Mouse (Mus musculus) lung, embryonic 15.5 days (tissue): ENCODE data around the gene Apoa1. TPM values are rescaled to one million over a fixed set of nuclear protein-coding genes. Genes with fewer than 3 reads are reported as not detected.

Experiments
- ATAC-seq: fragments of 200-750 bp; cut with Nextera tagmentation; 2 replicates; pipeline ENCODE4 v1.8.0; 2017; ENCODE audit warnings: moderate number of reproducible peaks, borderline replicate concordance; ENCODE audit not compliant: low FRiP score, low TSS enrichment; ENCODE audit errors: extremely low read depth
- H3K27ac ChIP-seq: fragments of 300-500 bp; sonication (generic); 2 replicates; pipeline ENCODE4 v1.5.1; 2015; ENCODE audit warnings: moderate library complexity, mild to moderate bottlenecking, inconsistent platforms
- H3K27me3 ChIP-seq: fragments of 300-500 bp; sonication (generic); 2 replicates; pipeline ENCODE4 v1.6.1; 2015; ENCODE audit warnings: inconsistent platforms
- H3K36me3 ChIP-seq: fragments of 300-500 bp; sonication (generic); 2 replicates; pipeline ENCODE4 v1.6.1; 2015; ENCODE audit warnings: inconsistent platforms
- H3K4me1 ChIP-seq: fragments of 300-500 bp; sonication (generic); 2 replicates; pipeline ENCODE4 v1.6.1; 2015; ENCODE audit warnings: inconsistent platforms
- H3K4me2 ChIP-seq: fragments of 300-500 bp; sonication (generic); 2 replicates; pipeline ENCODE4 v1.6.1; 2015; ENCODE audit warnings: inconsistent platforms, mild to moderate bottlenecking, moderate library complexity
- H3K4me3 ChIP-seq: fragments of 300-500 bp; sonication (generic); 2 replicates; pipeline ENCODE4 v1.5.1; 2015; ENCODE audit warnings: mild to moderate bottlenecking, inconsistent platforms
- H3K9ac ChIP-seq: fragments of 300-500 bp; sonication (generic); 2 replicates; pipeline ENCODE4 v1.6.1; 2015; ENCODE audit warnings: inconsistent platforms
- H3K9me3 ChIP-seq: fragments of 300-500 bp; sonication (generic); 2 replicates; pipeline ENCODE4 v1.6.1; 2016; ENCODE audit warnings: inconsistent platforms
- WGBS: fragments of 180-500 bp; shearing (Covaris S2); methylation state at CpG from one replicate; pipeline ENCODE4 v1.1.7; 2015; 5-methylcytosine and 5-hydroxymethylcytosine counted together
- polyA plus RNA-seq: library from polyadenylated mRNA; unstranded; fragments of >200 nt; fragmentation: Nextera tagmentation; extraction: Ambion mirVana; gene quantifications from 2 replicates; pipeline ENCODE4 v1.2.1, GENCODE M21; 2015

Apoa1 gene
- polyA plus RNA-seq, 1 experiment from 2014 or later = 6.6 TPM

DNA sequence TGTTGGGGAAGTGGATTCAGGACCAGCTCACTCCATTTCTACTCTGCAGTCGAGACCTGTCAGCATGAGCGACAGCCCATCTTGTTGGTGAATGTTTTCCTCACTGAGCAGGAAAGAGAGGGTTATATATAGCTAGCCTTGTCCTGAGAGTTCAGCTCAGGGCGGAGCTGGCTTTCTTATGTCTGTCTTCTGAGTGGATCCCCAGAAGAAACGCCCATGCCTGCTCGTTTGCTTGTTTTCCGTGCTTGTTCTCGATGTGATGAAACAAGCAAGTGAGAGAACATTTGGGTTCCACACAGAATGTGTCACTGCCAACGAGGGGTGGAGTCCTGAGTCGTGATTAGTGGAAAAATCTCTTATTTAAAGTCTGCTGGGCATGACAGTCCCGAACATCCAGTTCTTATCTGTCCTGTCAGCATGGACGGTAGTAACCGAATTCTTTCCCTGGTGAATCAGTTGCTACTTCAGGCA, 31.6 kb upstream of the Apoa1 start:
- H3K4me2 ChIP-seq = no peak overlapping the region
- peaks cover 35% of the 10 kb centered on the region for H3K36me3 ChIP-seq
- 66% methylated on average over 12 of the region's 12 CpGs for WGBS
- H3K4me1 ChIP-seq = no peaks in the 10 kb centered on the region
- no peak overlapping the region for H3K4me3 ChIP-seq
- H3K9me3 ChIP-seq = no peaks in the 10 kb centered on the region
- H3K9ac ChIP-seq = no peak overlapping the region
- H3K27me3 ChIP-seq = no peaks in the 10 kb centered on the region
- H3K27ac ChIP-seq = no peak overlapping the region
- no peak for ATAC-seq

DNA sequence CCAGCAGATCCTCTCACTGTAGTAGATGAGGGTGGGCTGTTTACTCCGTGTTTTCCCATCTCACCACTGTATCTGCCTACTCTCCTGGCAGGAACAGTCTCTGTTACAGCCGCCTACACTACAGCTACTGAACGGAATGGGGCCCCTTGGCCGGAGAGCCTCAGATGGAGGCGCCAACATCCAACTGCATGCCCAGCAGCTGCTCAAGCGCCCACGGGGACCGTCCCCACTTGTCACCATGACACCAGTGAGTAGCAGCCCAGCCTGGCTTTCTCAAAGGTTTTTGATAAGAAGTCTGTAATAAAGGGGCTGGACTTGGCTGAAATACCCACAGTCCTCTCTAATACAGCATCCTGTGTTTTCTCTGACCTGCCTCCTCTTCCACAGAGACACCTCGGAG, 29.9 kb upstream of the Apoa1 start:
- ATAC-seq = no peak
- H3K4me2 ChIP-seq = no peak overlapping the region
- no peak overlapping the region for H3K27ac ChIP-seq
- H3K4me1 ChIP-seq = no peaks in the 10 kb centered on the region
- no peaks in the 10 kb centered on the region for H3K27me3 ChIP-seq
- H3K9ac ChIP-seq = no peak overlapping the region
- peaks cover 45% of the 10 kb centered on the region for H3K36me3 ChIP-seq
- H3K9me3 ChIP-seq = no peaks in the 10 kb centered on the region
- H3K4me3 ChIP-seq = no peak overlapping the region
- 75% methylated on average over 9 of the region's 9 CpGs for WGBS

DNA sequence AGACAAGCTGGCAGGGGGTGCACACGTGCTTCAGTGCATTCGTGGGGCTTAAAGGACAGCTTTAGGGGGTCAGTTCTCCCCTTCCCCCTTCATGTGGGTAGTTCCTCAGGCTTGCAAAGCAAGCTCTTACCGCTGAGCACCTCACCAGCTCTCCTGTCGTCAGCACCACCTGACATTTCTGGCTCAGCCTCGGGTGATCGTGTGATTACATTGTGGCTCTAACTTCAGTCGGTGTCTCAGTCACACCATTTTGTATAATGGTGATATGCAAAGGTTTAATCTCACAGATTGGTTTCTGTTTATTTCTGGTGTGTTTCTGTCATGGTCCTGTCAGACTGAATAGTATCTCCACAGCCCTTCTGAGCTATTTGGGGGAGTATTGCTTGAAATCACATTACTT, 29.4 kb upstream of the Apoa1 start:
- Histone ChIP-seq H3K27ac (no peak overlapping the region), H3K36me3 (peaks cover 45% of the 10 kb centered on the region), H3K4me2 (no peak overlapping the region), H3K4me3 (no peak overlapping the region), H3K9me3 (no peaks in the 10 kb centered on the region), H3K4me1 (no peaks in the 10 kb centered on the region), H3K27me3 (no peaks in the 10 kb centered on the region), H3K9ac (no peak overlapping the region)
- WGBS = 74% methylated on average over 7 of the region's 7 CpGs
- ATAC-seq = no peak

DNA sequence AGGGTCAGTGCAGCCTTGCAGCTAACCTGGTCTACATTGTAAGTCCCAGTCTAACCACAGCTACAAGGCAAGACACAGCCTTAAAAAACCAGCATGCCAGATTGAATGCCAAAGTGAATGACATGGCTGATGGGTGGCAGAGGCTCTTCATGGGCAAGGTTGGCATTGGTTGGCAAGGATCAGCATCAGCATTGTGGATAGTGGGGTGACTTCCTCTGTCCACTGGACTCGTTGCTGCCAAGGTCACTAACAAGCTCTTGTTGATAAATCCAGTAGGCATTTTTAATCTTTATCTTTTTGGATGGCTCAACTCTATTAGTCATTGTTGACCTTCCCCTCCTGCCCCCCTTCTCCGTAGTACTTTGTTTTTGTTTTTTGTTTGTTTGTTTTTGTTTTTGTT, 28.8 kb upstream of the Apoa1 start:
- H3K4me1 ChIP-seq = no peaks in the 10 kb centered on the region
- no peaks in the 10 kb centered on the region for H3K9me3 ChIP-seq
- WGBS = 83% methylated on average over 2 of the region's 2 CpGs
- H3K9ac ChIP-seq = no peak overlapping the region
- H3K36me3 ChIP-seq = peaks cover 43% of the 10 kb centered on the region
- H3K4me2 ChIP-seq = no peak overlapping the region
- no peak for ATAC-seq
- H3K27ac ChIP-seq = no peak overlapping the region
- no peaks in the 10 kb centered on the region for H3K27me3 ChIP-seq
- H3K4me3 ChIP-seq = no peak overlapping the region

DNA sequence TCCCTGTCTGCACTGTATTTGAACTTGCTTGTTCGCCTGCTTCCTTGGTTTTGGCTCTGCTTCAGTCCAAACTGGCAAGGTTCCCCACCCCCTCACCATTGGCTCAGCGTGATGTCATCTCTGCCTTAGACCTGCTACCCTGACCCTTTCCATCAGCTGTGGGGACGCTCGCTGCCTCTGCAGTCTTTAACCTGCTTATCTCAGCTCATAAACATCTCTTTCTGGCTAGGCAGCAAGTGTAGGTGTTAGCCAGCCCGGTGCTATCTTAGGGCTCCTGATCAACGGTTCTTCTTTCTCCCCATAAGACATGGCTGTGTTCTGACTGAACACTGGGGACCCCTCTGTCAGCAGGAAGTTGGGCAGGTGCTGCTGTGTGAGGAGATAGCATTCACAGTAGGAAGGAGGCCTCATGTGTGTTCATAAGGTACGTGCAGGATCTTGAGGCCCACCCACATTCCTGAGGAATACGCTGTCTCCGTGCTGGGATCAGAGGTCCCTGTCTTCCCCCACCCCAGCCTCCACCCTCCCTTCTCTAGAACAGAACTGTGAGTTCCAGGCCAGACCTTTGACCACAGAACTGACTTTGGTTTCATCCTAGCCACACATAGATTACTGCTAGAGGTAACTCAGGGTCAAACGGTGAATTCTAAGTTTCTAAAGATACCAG, 21.4 kb upstream of the Apoa1 start:
- Histone ChIP-seq H3K9ac (no peak overlapping the region), H3K27me3 (no peaks in the 10 kb centered on the region), H3K36me3 (peaks cover 31% of the 10 kb centered on the region), H3K4me2 (no peak overlapping the region), H3K4me3 (no peak overlapping the region), H3K9me3 (no peaks in the 10 kb centered on the region), H3K27ac (no peak overlapping the region), H3K4me1 (peaks cover 4% of the 10 kb centered on the region; the same call in 1 of the 2 replicates)
- 48% methylated on average over 10 of the region's 10 CpGs for WGBS
- no peak for ATAC-seq

DNA sequence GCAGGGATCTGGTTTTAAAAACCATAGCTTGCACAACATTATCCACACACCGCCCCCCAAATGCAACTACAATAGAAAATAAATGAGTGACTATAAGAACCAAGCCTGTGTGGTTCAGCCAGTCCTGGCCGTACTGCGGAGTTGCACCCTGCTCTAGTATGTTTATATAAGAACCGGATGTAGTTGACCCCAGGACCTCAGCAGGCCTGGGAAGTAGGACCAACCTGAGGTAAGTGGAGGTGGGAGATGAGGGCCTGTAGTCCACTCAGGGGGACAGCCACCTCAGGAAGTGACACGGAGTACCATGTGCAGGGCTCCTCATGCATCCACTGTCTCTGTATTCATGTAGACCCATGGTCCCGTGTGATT, 20.9 kb upstream of the Apoa1 start:
- Histone ChIP-seq H3K36me3 (peaks cover 32% of the 10 kb centered on the region), H3K27me3 (no peaks in the 10 kb centered on the region), H3K9me3 (no peaks in the 10 kb centered on the region), H3K9ac (no peak overlapping the region), H3K27ac (no peak overlapping the region), H3K4me3 (no peak overlapping the region), H3K4me1 (peaks cover 4% of the 10 kb centered on the region; the same call in 1 of the 2 replicates), H3K4me2 (no peak overlapping the region)
- ATAC-seq = no peak
- WGBS = 40% methylated on average over 6 of the region's 6 CpGs

DNA sequence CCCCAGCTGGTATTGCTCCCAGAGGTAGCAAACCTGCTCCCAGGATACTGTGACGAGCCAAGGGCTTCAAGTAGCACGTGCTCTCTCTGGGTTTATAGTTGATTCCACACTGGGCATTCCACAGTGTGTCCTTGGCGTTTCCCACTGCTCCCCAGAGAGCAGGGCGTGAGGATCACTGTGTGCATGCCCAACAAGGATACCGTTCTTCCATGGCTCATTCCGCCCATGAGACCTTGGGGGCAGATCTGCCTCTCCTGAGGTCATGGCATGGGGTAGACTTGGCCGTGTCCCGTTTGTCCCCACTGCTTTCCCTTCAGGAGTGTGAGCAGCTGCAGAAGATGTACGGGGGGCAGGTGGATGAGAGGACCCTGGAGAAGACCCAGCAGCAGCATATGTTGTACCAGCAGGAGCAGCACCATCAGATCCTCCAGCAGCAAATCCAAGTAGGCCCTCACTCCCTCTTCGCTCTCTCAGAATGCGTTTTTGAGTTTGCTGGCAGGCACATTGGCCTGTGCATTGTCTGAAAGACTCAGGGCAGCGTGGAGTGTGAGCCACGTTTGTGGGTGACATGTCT, 19.9 kb upstream of the Apoa1 start:
- WGBS = 86% methylated on average over 13 of the region's 13 CpGs
- peaks cover 4% of the 10 kb centered on the region; the same call in 1 of the 2 replicates for H3K4me1 ChIP-seq
- ATAC-seq = no peak

DNA sequence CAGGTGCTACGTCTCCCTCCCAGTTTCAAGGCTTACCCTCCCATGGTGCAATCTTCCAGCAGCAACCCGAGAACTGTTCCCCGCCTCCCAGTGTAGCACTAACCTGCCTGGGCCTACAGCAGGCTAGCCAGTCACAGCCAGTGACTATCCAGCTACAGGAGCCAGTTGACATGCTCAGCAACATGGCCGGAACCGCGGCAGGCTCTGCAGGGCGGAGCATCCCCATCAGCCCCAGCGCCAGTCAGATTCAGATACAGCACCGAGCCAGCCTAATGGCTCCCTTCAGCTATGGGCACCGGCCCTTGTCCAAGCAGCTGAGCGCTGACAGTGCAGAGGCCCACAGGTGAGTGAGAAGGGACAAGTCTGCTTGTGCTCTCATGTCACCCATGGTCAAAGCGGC, 17.9 kb upstream of the Apoa1 start:
- Histone ChIP-seq H3K4me2 (no peak overlapping the region), H3K4me3 (no peak overlapping the region), H3K36me3 (peaks cover 30% of the 10 kb centered on the region), H3K9ac (no peak overlapping the region), H3K9me3 (no peaks in the 10 kb centered on the region), H3K27ac (no peak overlapping the region), H3K4me1 (peaks cover 6% of the 10 kb centered on the region; the same call in 1 of the 2 replicates), H3K27me3 (no peaks in the 10 kb centered on the region)
- no peak for ATAC-seq
- WGBS = 88% methylated on average over 12 of the region's 12 CpGs

More for the DNA sequence above, 19.9 kb upstream of the Apoa1 start:
- H3K27ac ChIP-seq = no peak overlapping the region
- H3K4me2 ChIP-seq = no peak overlapping the region
- H3K36me3 ChIP-seq = peaks cover 31% of the 10 kb centered on the region
- H3K9ac ChIP-seq = no peak overlapping the region
- no peak overlapping the region for H3K4me3 ChIP-seq
- H3K9me3 ChIP-seq = no peaks in the 10 kb centered on the region
- no peaks in the 10 kb centered on the region for H3K27me3 ChIP-seq

DNA sequence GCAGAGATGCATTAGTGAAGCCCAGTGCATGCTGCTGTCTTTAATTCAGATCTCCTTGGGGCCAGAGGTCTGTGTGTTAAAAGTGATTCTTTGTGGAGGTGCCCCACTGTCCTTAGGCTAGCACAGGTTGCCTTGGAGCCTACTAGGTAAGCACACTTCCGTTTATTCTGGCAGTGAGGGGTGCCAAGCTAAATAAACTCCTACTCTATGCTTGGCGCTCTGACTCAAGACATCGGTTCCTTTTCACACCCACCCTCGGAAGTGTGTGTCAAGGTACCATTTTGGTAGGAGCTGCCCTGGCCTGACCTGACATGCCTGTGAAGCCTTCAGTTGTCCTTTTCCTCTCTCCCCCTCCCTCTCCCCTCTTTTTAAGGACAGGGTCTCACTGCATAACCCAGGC, 14.1 kb upstream of the Apoa1 start:
- H3K36me3 ChIP-seq = peaks cover 29% of the 10 kb centered on the region
- no peak overlapping the region for H3K4me2 ChIP-seq
- ATAC-seq = no peak
- H3K4me1 ChIP-seq = 0 out of 2 replicates have a peak, but pooled peaks cover 2% of the 10 kb centered on the region
- H3K27ac ChIP-seq = no peak overlapping the region
- no peak overlapping the region for H3K9ac ChIP-seq
- no peaks in the 10 kb centered on the region for H3K9me3 ChIP-seq
- no peak overlapping the region for H3K4me3 ChIP-seq
- WGBS = 46% methylated on average over 4 of the region's 4 CpGs
- no peaks in the 10 kb centered on the region for H3K27me3 ChIP-seq

DNA sequence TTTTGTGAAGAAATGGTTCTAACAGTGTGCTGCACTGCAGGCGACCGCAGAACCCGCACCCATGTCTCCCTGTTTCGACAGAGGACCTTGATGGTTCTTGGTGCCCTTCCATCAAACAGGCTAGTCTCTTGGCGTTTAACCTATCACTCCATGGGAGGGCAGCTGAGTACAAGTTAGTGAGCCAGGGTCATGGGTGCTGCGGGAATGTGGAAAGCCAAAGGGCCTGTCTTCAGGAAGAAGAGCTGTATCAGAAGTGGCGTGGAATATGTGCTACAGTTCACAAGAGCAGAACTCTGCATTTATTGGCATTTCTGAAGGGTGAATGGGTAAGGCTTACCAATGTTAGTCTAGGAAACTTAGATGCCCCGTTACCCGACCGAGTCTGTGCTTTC, 13.4 kb upstream of the Apoa1 start:
- WGBS = 82% methylated on average over 10 of the region's 10 CpGs
- no peak for ATAC-seq
- no peaks in the 10 kb centered on the region for H3K27me3 ChIP-seq

DNA sequence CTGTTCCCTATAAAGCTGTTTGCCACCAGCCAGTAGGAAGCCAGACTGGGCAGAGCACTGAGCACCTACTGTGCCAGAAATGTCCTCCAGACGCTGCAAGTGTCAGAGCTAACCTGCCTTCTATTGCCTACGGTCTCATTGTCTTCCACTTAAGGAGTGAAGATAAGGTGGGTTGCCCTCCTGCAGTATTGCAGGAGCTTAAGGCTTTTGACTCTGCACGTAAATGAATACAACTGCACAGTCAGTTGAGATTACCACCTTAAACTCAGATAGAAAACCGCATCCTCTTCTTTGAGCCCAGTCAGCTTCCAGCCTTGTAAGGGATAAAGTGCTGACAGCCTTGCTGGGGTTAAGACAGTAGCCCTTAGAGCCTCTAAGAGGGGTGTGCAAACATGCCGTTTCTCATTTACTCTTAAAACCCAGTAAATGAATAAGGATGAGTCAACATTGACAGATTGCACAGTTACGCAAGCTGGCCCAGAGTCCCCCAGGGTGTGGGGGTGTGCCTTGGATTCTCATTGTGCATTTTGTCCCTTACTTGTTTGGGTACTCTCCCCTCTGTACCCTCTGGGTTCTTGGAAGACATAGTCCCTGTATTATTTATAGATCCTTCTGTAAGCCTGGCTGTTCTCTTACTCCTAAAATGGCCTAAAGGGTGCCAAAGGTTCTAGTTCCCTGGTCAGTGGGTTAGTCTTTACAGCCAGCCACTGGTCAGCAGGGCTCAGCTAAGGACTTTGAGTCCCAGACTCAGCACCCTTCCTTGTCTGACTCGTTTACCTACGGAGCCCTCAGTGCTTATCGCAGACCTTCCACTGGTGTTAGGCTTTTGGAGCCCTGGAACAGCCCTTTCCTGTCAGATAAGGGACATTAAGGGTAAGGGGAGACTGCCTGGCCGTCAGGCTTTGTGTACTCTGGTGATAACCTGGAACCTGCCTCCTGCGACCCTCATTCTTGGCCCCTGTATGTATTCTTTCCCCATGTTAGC, 12.8 kb upstream of the Apoa1 start:
- no peaks in the 10 kb centered on the region for H3K27me3 ChIP-seq
- no peak overlapping the region for H3K4me2 ChIP-seq
- H3K4me3 ChIP-seq = no peak overlapping the region
- H3K36me3 ChIP-seq = peaks cover 35% of the 10 kb centered on the region
- H3K27ac ChIP-seq = no peak overlapping the region
- WGBS = 46% methylated on average over 11 of the region's 11 CpGs
- ATAC-seq = 0 out of 2 replicates have a peak, but pooled peaks have one; percentile 24
- H3K9ac ChIP-seq = no peak overlapping the region
- H3K9me3 ChIP-seq = no peaks in the 10 kb centered on the region
- 0 out of 2 replicates have a peak, but pooled peaks cover 2% of the 10 kb centered on the region for H3K4me1 ChIP-seq

More for the DNA sequence above, 13.4 kb upstream of the Apoa1 start:
- Histone ChIP-seq H3K9ac (no peak overlapping the region), H3K4me3 (no peak overlapping the region), H3K4me1 (0 out of 2 replicates have a peak, but pooled peaks cover 2% of the 10 kb centered on the region), H3K36me3 (peaks cover 31% of the 10 kb centered on the region), H3K27ac (no peak overlapping the region), H3K9me3 (no peaks in the 10 kb centered on the region), H3K4me2 (no peak overlapping the region)
